7 mouse cellular contexts compared by ENCODE assay signal in genomic region chr4:138462971-138463831, GRCm38 (mm10). TPM values are rescaled to one million over a fixed set of nuclear protein-coding genes. Genes with fewer than 3 reads are reported as not detected.
DNase-seq lines count a peak whose midpoint lies in the region; ATAC-seq lines count a peak whose summit lies in the region.

No protein-coding gene starts in this region.

- H3K9me3 ChIP-seq in hindbrain, embryonic 14.5 days (ENCODE audit: control insufficient read depth, low read length) = no peaks in the 10 kb centered on the region
- no peaks in the 10 kb centered on the region for H3K9me3 ChIP-seq in limb, embryonic 11.5 days (ENCODE audit: control insufficient read depth, low read length)
- no peaks in the 10 kb centered on the region for H3K9me3 ChIP-seq in neural tube, embryonic 12.5 days

- H3K27ac ChIP-seq in hindbrain, embryonic 14.5 days = peak overlapping the region; percentile 76
- no peak overlapping the region for H3K27ac ChIP-seq in limb, embryonic 11.5 days (replicated peaks; ENCODE audit: low read depth, low read length)
- H3K27ac ChIP-seq in neural tube, embryonic 12.5 days = peak overlapping the region; percentile 88

- no peaks in the 10 kb centered on the region for H3K27me3 ChIP-seq in hindbrain, embryonic 14.5 days (ENCODE audit: control insufficient read depth, insufficient read depth, low read length)
- peaks cover 8% of the 10 kb centered on the region; the same call in 1 of the 2 replicates for H3K27me3 ChIP-seq in limb, embryonic 11.5 days (ENCODE audit: control insufficient read depth, insufficient read depth, low read length)
- H3K27me3 ChIP-seq in neural tube, embryonic 12.5 days (replicated peaks) = 0 out of 2 replicates have a peak, but pooled peaks cover 7% of the 10 kb centered on the region

- ATAC-seq in hindbrain, embryonic 14.5 days (ENCODE audit: low FRiP score) = 0 out of 2 replicates have a peak, but pooled peaks have one; percentile 13
- ATAC-seq in limb, embryonic 11.5 days (ENCODE audit: insufficient number of reproducible peaks, low FRiP score, low TSS enrichment, low read depth) = peak; percentile 2; the same call in 1 of the 2 replicates
- ATAC-seq in neural tube, embryonic 12.5 days (ENCODE audit: low FRiP score, low read depth) = peak; percentile 45

- peak overlapping the region; percentile 38 for H3K4me2 ChIP-seq in hindbrain, embryonic 14.5 days (replicated peaks)
- H3K4me2 ChIP-seq in limb, embryonic 11.5 days (ENCODE audit: low read depth, severe bottlenecking) = no peak overlapping the region
- H3K4me2 ChIP-seq in neural tube, embryonic 12.5 days (replicated peaks) = peak overlapping the region; percentile 50

- DNase-seq in urinary bladder, postnatal 14 days (ENCODE audit: low spot score) = peak; percentile 28
- DNase-seq in urinary bladder, adult 18-20 months (ENCODE audit: low spot score in 2 of 2) = no peak
- DNase-seq in fibroblast of lung, adult 2 months (ENCODE audit: low read depth) = peak; percentile 23
- peak; percentile 70 for DNase-seq in hindbrain, embryonic 14.5 days (ENCODE audit: low spot score)
- DNase-seq in limb, embryonic 11.5 days (ENCODE audit: low spot score) = peak; percentile 34
- no peak for DNase-seq in testis, postnatal 14 days (ENCODE audit: low spot score)

- 0 out of 2 replicates have a peak overlapping the region, but pooled peaks have one; percentile 7 for H3K9ac ChIP-seq in hindbrain, embryonic 14.5 days
- no peak overlapping the region for H3K9ac ChIP-seq in limb, embryonic 11.5 days (ENCODE audit: low read length)
- peak overlapping the region; percentile 26; the same call in 1 of the 2 replicates for H3K9ac ChIP-seq in neural tube, embryonic 12.5 days

- 1% methylated on average over 11 of the region's 11 CpGs for WGBS in hindbrain, embryonic 14.5 days
- 6% methylated on average over 11 of the region's 11 CpGs for WGBS in limb, embryonic 11.5 days
- whole genome bisulfite sequencing in neural tube, embryonic 12.5 days = 3% methylated on average over 11 of the region's 11 CpGs

- peaks cover 36% of the 10 kb centered on the region for H3K4me1 ChIP-seq in hindbrain, embryonic 14.5 days (replicated peaks; ENCODE audit: control insufficient read depth, insufficient read depth, low read length)
- H3K4me1 ChIP-seq in limb, embryonic 11.5 days (ENCODE audit: control insufficient read depth, insufficient read depth, low read length) = peaks cover 19% of the 10 kb centered on the region
- peaks cover 56% of the 10 kb centered on the region for H3K4me1 ChIP-seq in neural tube, embryonic 12.5 days

- H3K4me3 ChIP-seq in hindbrain, embryonic 14.5 days (replicated peaks; ENCODE audit: low read length) = no peak overlapping the region
- H3K4me3 ChIP-seq in limb, embryonic 11.5 days (ENCODE audit: low read depth, low read length) = no peak overlapping the region
- H3K4me3 ChIP-seq in neural tube, embryonic 12.5 days = no peak overlapping the region

- H3K36me3 ChIP-seq in hindbrain, embryonic 14.5 days (replicated peaks; ENCODE audit: control insufficient read depth, insufficient read depth) = 0 out of 2 replicates have a peak, but pooled peaks cover 4% of the 10 kb centered on the region
- H3K36me3 ChIP-seq in limb, embryonic 11.5 days (ENCODE audit: control insufficient read depth, insufficient read depth, low read length) = no peaks in the 10 kb centered on the region
- H3K36me3 ChIP-seq in neural tube, embryonic 12.5 days = peaks cover 5% of the 10 kb centered on the region; the same call in 1 of the 2 replicates

RNA-seq across cellular contexts. Expression of gene Camk2n1, which starts 9.1 kb away (rescaled TPM):
- polyA plus RNA-seq in hindbrain, embryonic 14.5 days (2014; fragmentation: Nextera tagmentation; extraction: Ambion mirVana) = 17.1 and 17.2 TPM in 2 replicates
- 0.99 and 1.0 TPM in 2 replicates for polyA plus RNA-seq in limb, embryonic 11.5 days (2014; fragmentation: Nextera tagmentation; extraction: Ambion mirVana)
- polyA plus RNA-seq in neural tube, embryonic 12.5 days (2016; fragmentation: Nextera tagmentation; extraction: Ambion mirVana) = 9.2 and 11.7 TPM in 2 replicates

RNA-seq across cellular contexts. Expression of gene Mul1, which starts 28.7 kb away (rescaled TPM):
- 18.5 and 23.1 TPM in 2 replicates for polyA plus RNA-seq in hindbrain, embryonic 14.5 days (2014; fragmentation: Nextera tagmentation; extraction: Ambion mirVana)
- polyA plus RNA-seq in limb, embryonic 11.5 days (2014; fragmentation: Nextera tagmentation; extraction: Ambion mirVana) = 19.6 and 21.6 TPM in 2 replicates
- 15.6 and 15.8 TPM in 2 replicates for polyA plus RNA-seq in neural tube, embryonic 12.5 days (2016; fragmentation: Nextera tagmentation; extraction: Ambion mirVana)

Comparison
In these comparisons a context has a peak if more than half of its experiments do, and no peak if none do; other contexts are left out.
1. DNase-seq: peak in urinary bladder, postnatal 14 days (single experiment), fibroblast of lung, adult 2 months (single experiment), hindbrain, embryonic 14.5 days (single experiment) and limb, embryonic 11.5 days (single experiment); none in urinary bladder, adult 18-20 months (0 of 2) and testis, postnatal 14 days (single experiment).
2. Peak in every context shown above with its lines, with median percentiles within 50 percentile points of each other: ATAC-seq.